Mouse (Mus musculus) right cerebral cortex, postnatal 25 days (tissue): ENCODE data around the gene Hoxa13.

ENCODE experiments used
- DNase-seq: peaks from one replicate; pipeline ENCODE4 v3.0.0; 2022

Hoxa13 gene

GRCm38 (mm10) chr6:52233546-52234427 lies 26.9 kb downstream of the Hoxa13 start:
- DNase-seq, result peak; percentile 13

GRCm38 (mm10) chr6:52232984-52233545 lies 27.6 kb downstream of the Hoxa13 start:
- no peak for DNase-seq

GRCm38 (mm10) chr6:52232568-52232965 lies 28.1 kb downstream of the Hoxa13 start:
- peak; percentile 19 for DNase-seq

- no peak for DNase-seq
Observed at GRCm38 (mm10) chr6:52231885-52232567, 28.7 kb downstream of the Hoxa13 start.

GRCm38 (mm10) chr6:52230516-52231165 lies 30.0 kb downstream of the Hoxa13 start, which contains the start of gene Hoxa9:
Gene Hoxa9 (minus strand): TSS chr6:52231089.
- DNase-seq, result no peak

GRCm38 (mm10) chr6:52229558-52230416 lies 30.9 kb downstream of the Hoxa13 start:
- DNase-seq, result no peak

- DNase-seq, result no peak
Observed at GRCm38 (mm10) chr6:52228475-52229465, 31.9 kb downstream of the Hoxa13 start.

GRCm38 (mm10) chr6:52227470-52228222 lies 33.0 kb downstream of the Hoxa13 start:
- no peak for DNase-seq

- no peak for DNase-seq
Observed at GRCm38 (mm10) chr6:52226569-52227257, 34.0 kb downstream of the Hoxa13 start.

GRCm38 (mm10) chr6:52225612-52226568 lies 34.8 kb downstream of the Hoxa13 start:
- no peak for DNase-seq

- DNase-seq, result no peak
Observed at GRCm38 (mm10) chr6:52224895-52225611, 35.6 kb downstream of the Hoxa13 start.

- no peak for DNase-seq
Observed at GRCm38 (mm10) chr6:52223939-52224760, 36.5 kb downstream of the Hoxa13 start.

GRCm38 (mm10) chr6:52222729-52223128 lies 38.0 kb downstream of the Hoxa13 start:
- DNase-seq, result no peak

- DNase-seq, result no peak
Observed at GRCm38 (mm10) chr6:52221993-52222685, 38.5 kb downstream of the Hoxa13 start.

GRCm38 (mm10) chr6:52221337-52221992 lies 39.2 kb downstream of the Hoxa13 start, which contains the start of gene Hoxa7:
Gene Hoxa7 (minus strand): TSS chr6:52221854.
- DNase-seq, result peak; percentile 72
